8 mouse cellular contexts compared by ENCODE assay signal in the genomic region with DNA sequence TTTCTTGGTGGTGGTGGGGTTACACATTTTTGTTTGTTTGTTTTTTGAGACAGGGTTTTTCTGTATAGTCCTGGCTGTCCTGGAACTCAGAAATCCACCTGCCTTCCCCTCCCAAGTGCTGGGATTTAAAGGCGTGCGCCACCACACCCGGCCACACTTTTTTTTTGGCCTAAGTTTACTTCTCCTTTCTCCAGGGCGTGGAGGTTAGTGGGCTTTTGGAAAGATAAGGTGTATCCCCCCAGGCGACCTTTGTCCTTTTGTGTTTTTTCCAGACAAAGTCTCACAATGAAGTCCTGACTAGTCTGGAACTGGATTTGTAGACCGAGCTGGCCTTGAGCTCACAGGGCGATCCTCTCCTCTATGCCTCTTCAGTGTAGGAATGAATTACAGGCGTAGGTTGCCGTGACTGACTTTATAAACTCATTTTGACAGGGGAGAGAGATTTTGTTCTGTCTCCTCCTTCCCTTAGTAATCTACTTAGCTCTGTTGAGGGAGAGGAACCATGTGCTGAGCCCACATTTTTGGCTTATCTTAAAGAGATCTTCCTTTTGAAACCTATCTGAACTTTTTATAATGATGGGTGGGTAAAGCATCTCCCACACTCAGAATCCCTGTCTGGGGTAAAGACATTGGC. TPM values are rescaled to one million over a fixed set of nuclear protein-coding genes. Genes with fewer than 3 reads are reported as not detected.
DNase-seq lines count a peak whose midpoint lies in the region; ATAC-seq lines count a peak whose summit lies in the region.

No protein-coding gene starts in this region.

- H3K27ac ChIP-seq in midbrain, embryonic 10.5 days (replicated peaks) = 0 out of 2 replicates have a peak overlapping the region, but pooled peaks have one; percentile 61
- H3K27ac ChIP-seq in midbrain, embryonic 11.5 days (ENCODE audit: low read depth, low read length) = no peak overlapping the region
- peak overlapping the region; percentile 57; the same call in 1 of the 2 replicates for H3K27ac ChIP-seq in intestine, embryonic 16.5 days (ENCODE audit: low read length)
- H3K27ac ChIP-seq in stomach, embryonic 15.5 days = peak overlapping the region; percentile 66

- no peaks in the 10 kb centered on the region for H3K9me3 ChIP-seq in erythroblast, embryonic 14.5 days (ENCODE audit: control insufficient read depth, low read length)
- H3K9me3 ChIP-seq in midbrain, embryonic 10.5 days (replicated peaks) = no peaks in the 10 kb centered on the region
- no peaks in the 10 kb centered on the region for H3K9me3 ChIP-seq in midbrain, embryonic 11.5 days (ENCODE audit: control insufficient read depth, low read length)
- no peaks in the 10 kb centered on the region for H3K9me3 ChIP-seq in intestine, embryonic 16.5 days (ENCODE audit: control insufficient read depth, low read length)
- no peaks in the 10 kb centered on the region for H3K9me3 ChIP-seq in stomach, embryonic 15.5 days

- ATAC-seq in erythroblast, adult 5-6 weeks (replicated peaks; ENCODE audit: low FRiP score, poor library complexity, severe bottlenecking) = no peak
- no peak for ATAC-seq in midbrain, embryonic 11.5 days (ENCODE audit: low FRiP score)
- ATAC-seq in intestine, embryonic 16.5 days = no peak
- ATAC-seq in stomach, embryonic 15.5 days (ENCODE audit: insufficient read depth, low FRiP score, low read depth) = no peak

- 19% methylated on average over 9 of the region's 9 CpGs for WGBS in midbrain, embryonic 10.5 days
- 18% methylated on average over 9 of the region's 9 CpGs for WGBS in midbrain, embryonic 11.5 days
- 30% methylated on average over 9 of the region's 9 CpGs for WGBS in intestine, embryonic 16.5 days
- WGBS in stomach, embryonic 15.5 days = 28% methylated on average over 9 of the region's 9 CpGs

- H3K4me1 ChIP-seq in erythroblast, embryonic 14.5 days (ENCODE audit: control insufficient read depth) = peaks cover 76% of the 10 kb centered on the region
- H3K4me1 ChIP-seq in midbrain, embryonic 10.5 days = peaks cover 71% of the 10 kb centered on the region
- H3K4me1 ChIP-seq in midbrain, embryonic 11.5 days (ENCODE audit: control insufficient read depth, insufficient read depth, low read length) = peaks cover 31% of the 10 kb centered on the region
- H3K4me1 ChIP-seq in intestine, embryonic 16.5 days (ENCODE audit: control insufficient read depth, insufficient read depth, low read length) = peaks cover 38% of the 10 kb centered on the region
- H3K4me1 ChIP-seq in stomach, embryonic 15.5 days = peaks cover 50% of the 10 kb centered on the region

- H3K27me3 ChIP-seq in erythroblast, embryonic 14.5 days (ENCODE audit: control insufficient read depth) = no peaks in the 10 kb centered on the region
- H3K27me3 ChIP-seq in midbrain, embryonic 10.5 days (ENCODE audit: low read depth, poor library complexity, severe bottlenecking) = peaks cover 7% of the 10 kb centered on the region; the same call in 1 of the 2 replicates
- H3K27me3 ChIP-seq in midbrain, embryonic 11.5 days (ENCODE audit: control insufficient read depth, insufficient read depth, low read length) = no peaks in the 10 kb centered on the region
- no peaks in the 10 kb centered on the region for H3K27me3 ChIP-seq in intestine, embryonic 16.5 days (replicated peaks; ENCODE audit: control insufficient read depth, insufficient read depth, low read length)
- no peaks in the 10 kb centered on the region for H3K27me3 ChIP-seq in stomach, embryonic 15.5 days (replicated peaks)

- no peak for DNase-seq in midbrain, embryonic 10.5 days (ENCODE audit: low spot score)
- no peak for DNase-seq in midbrain, embryonic 11.5 days (ENCODE audit: low spot score, missing footprints)
- no peak for DNase-seq in ovary, postnatal 10 days (ENCODE audit: low spot score)
- DNase-seq in c-Kit-positive CD71-positive TER-119-positive erythroid progenitor cells, embryonic 14.5 days (ENCODE audit: low spot score) = no peak

- H3K4me3 ChIP-seq in erythroblast, embryonic 14.5 days (replicated peaks) = peak overlapping the region; percentile 78
- H3K4me3 ChIP-seq in midbrain, embryonic 10.5 days = peak overlapping the region; percentile 89
- no peak overlapping the region for H3K4me3 ChIP-seq in midbrain, embryonic 11.5 days (ENCODE audit: low read depth, low read length)
- peak overlapping the region; percentile 84; the same call in 1 of the 2 replicates for H3K4me3 ChIP-seq in intestine, embryonic 16.5 days (ENCODE audit: low read length)
- 0 out of 2 replicates have a peak overlapping the region, but pooled peaks have one; percentile 79 for H3K4me3 ChIP-seq in stomach, embryonic 15.5 days (replicated peaks)

- H3K9ac ChIP-seq in midbrain, embryonic 11.5 days (ENCODE audit: low read length) = no peak overlapping the region
- 0 out of 2 replicates have a peak overlapping the region, but pooled peaks have one; percentile 34 for H3K9ac ChIP-seq in intestine, embryonic 16.5 days (ENCODE audit: low read depth, low read length)
- H3K9ac ChIP-seq in stomach, embryonic 15.5 days = no peak overlapping the region

- H3K36me3 ChIP-seq in erythroblast, embryonic 14.5 days (ENCODE audit: control insufficient read depth) = peaks cover 33% of the 10 kb centered on the region
- peaks cover 10% of the 10 kb centered on the region for H3K36me3 ChIP-seq in midbrain, embryonic 10.5 days
- no peaks in the 10 kb centered on the region for H3K36me3 ChIP-seq in midbrain, embryonic 11.5 days (ENCODE audit: control insufficient read depth, insufficient read depth, low read length)
- no peaks in the 10 kb centered on the region for H3K36me3 ChIP-seq in intestine, embryonic 16.5 days (ENCODE audit: control insufficient read depth, insufficient read depth, low read length)
- H3K36me3 ChIP-seq in stomach, embryonic 15.5 days = no peaks in the 10 kb centered on the region

- H3K4me2 ChIP-seq in midbrain, embryonic 11.5 days = no peak overlapping the region
- peak overlapping the region; percentile 62 for H3K4me2 ChIP-seq in intestine, embryonic 16.5 days (ENCODE audit: low read depth, low read length)
- H3K4me2 ChIP-seq in stomach, embryonic 15.5 days = peak overlapping the region; percentile 86

RNA-seq across cellular contexts. Expression of gene Baz2a, which starts 3.7 kb away (rescaled TPM):
- 3.2 and 3.6 TPM in 2 replicates for polyA plus RNA-seq in erythroblast, embryonic 14.5 days (2012)
- 80.3 and 86.5 TPM in 2 replicates for total RNA-seq in erythroblast, adult 5-6 weeks (2015; ENCODE audit: low replicate concordance)
- 71.0 and 73.5 TPM in 2 replicates for total RNA-seq in erythroblast, adult 5-6 weeks (2017; ENCODE audit: low replicate concordance)
- polyA plus RNA-seq in midbrain, embryonic 10.5 days (2016; fragmentation: Nextera tagmentation; extraction: Ambion mirVana) = 14.3 and 16.7 TPM in 2 replicates
- polyA plus RNA-seq in midbrain, embryonic 11.5 days (2014; fragmentation: Nextera tagmentation; extraction: Ambion mirVana) = 20.2 and 21.0 TPM in 2 replicates
- polyA plus RNA-seq in intestine, embryonic 16.5 days (2015; fragmentation: Nextera tagmentation; extraction: Ambion mirVana) = 9.6 and 10.1 TPM in 2 replicates
- 10.1 and 11.7 TPM in 2 replicates for polyA plus RNA-seq in stomach, embryonic 15.5 days (2015; fragmentation: Nextera tagmentation; extraction: Ambion mirVana)

RNA-seq across cellular contexts. Expression of gene Atp5b, which starts 12.0 kb away (rescaled TPM):
- polyA plus RNA-seq in erythroblast, embryonic 14.5 days (2012) = 152 and 224 TPM in 2 replicates
- 477 and 544 TPM in 2 replicates for total RNA-seq in erythroblast, adult 5-6 weeks (2015; ENCODE audit: low replicate concordance)
- 410 and 537 TPM in 2 replicates for total RNA-seq in erythroblast, adult 5-6 weeks (2017; ENCODE audit: low replicate concordance)
- polyA plus RNA-seq in midbrain, embryonic 10.5 days (2016; fragmentation: Nextera tagmentation; extraction: Ambion mirVana) = 2,205 and 2,316 TPM in 2 replicates
- 2,316 and 2,383 TPM in 2 replicates for polyA plus RNA-seq in midbrain, embryonic 11.5 days (2014; fragmentation: Nextera tagmentation; extraction: Ambion mirVana)
- 3,551 and 3,599 TPM in 2 replicates for polyA plus RNA-seq in intestine, embryonic 16.5 days (2015; fragmentation: Nextera tagmentation; extraction: Ambion mirVana)
- 2,393 and 2,495 TPM in 2 replicates for polyA plus RNA-seq in stomach, embryonic 15.5 days (2015; fragmentation: Nextera tagmentation; extraction: Ambion mirVana)

RNA-seq across cellular contexts. Expression of gene Ptges3, which starts 36.4 kb away (rescaled TPM):
- 8.6 and 11.8 TPM in 2 replicates for polyA plus RNA-seq in erythroblast, embryonic 14.5 days (2012)
- 44.0 and 46.6 TPM in 2 replicates for total RNA-seq in erythroblast, adult 5-6 weeks (2015; ENCODE audit: low replicate concordance)
- total RNA-seq in erythroblast, adult 5-6 weeks (2017; ENCODE audit: low replicate concordance) = 65.1 and 65.8 TPM in 2 replicates
- polyA plus RNA-seq in midbrain, embryonic 10.5 days (2016; fragmentation: Nextera tagmentation; extraction: Ambion mirVana) = 669 and 729 TPM in 2 replicates
- 686 and 692 TPM in 2 replicates for polyA plus RNA-seq in midbrain, embryonic 11.5 days (2014; fragmentation: Nextera tagmentation; extraction: Ambion mirVana)
- 371 and 401 TPM in 2 replicates for polyA plus RNA-seq in intestine, embryonic 16.5 days (2015; fragmentation: Nextera tagmentation; extraction: Ambion mirVana)
- 522 and 529 TPM in 2 replicates for polyA plus RNA-seq in stomach, embryonic 15.5 days (2015; fragmentation: Nextera tagmentation; extraction: Ambion mirVana)

RNA-seq across cellular contexts. Expression of gene Naca, which starts 59.7 kb away (rescaled TPM):
- polyA plus RNA-seq in erythroblast, embryonic 14.5 days (2012) = 10.5 and 11.0 TPM in 2 replicates
- total RNA-seq in erythroblast, adult 5-6 weeks (2015; ENCODE audit: low replicate concordance) = 219 and 262 TPM in 2 replicates
- total RNA-seq in erythroblast, adult 5-6 weeks (2017; ENCODE audit: low replicate concordance) = 350 and 361 TPM in 2 replicates
- 814 and 925 TPM in 2 replicates for polyA plus RNA-seq in midbrain, embryonic 10.5 days (2016; fragmentation: Nextera tagmentation; extraction: Ambion mirVana)
- polyA plus RNA-seq in midbrain, embryonic 11.5 days (2014; fragmentation: Nextera tagmentation; extraction: Ambion mirVana) = 915 and 936 TPM in 2 replicates
- polyA plus RNA-seq in intestine, embryonic 16.5 days (2015; fragmentation: Nextera tagmentation; extraction: Ambion mirVana) = 686 and 732 TPM in 2 replicates
- polyA plus RNA-seq in stomach, embryonic 15.5 days (2015; fragmentation: Nextera tagmentation; extraction: Ambion mirVana) = 639 and 789 TPM in 2 replicates

Comparison
In these comparisons a context has a peak if more than half of its experiments do, and no peak if none do; other contexts are left out.
1. RNA of gene Ptges3, which starts 36.4 kb away (polyA plus RNA-seq): 669 to 729 TPM in midbrain, embryonic 10.5 days, 686 to 692 TPM in midbrain, embryonic 11.5 days, 522 to 529 TPM in stomach, embryonic 15.5 days and 371 to 401 TPM in intestine, embryonic 16.5 days; 8.6 to 11.8 TPM in erythroblast, embryonic 14.5 days; every median in the first group is over 10 times any median in the second.